Mouse (Mus musculus) T-cell, adult 2 months (primary cell): Measurements from ENCODE around the gene Dio2.
A peak's percentile ranks its signal among the peaks of the same experiment; 100 is the strongest.

Experiments used
- DNase-seq: peaks from one replicate; pipeline ENCODE4 v3.0.0; 2022; ENCODE audit warnings: low spot score

The Dio2 gene

DNA sequence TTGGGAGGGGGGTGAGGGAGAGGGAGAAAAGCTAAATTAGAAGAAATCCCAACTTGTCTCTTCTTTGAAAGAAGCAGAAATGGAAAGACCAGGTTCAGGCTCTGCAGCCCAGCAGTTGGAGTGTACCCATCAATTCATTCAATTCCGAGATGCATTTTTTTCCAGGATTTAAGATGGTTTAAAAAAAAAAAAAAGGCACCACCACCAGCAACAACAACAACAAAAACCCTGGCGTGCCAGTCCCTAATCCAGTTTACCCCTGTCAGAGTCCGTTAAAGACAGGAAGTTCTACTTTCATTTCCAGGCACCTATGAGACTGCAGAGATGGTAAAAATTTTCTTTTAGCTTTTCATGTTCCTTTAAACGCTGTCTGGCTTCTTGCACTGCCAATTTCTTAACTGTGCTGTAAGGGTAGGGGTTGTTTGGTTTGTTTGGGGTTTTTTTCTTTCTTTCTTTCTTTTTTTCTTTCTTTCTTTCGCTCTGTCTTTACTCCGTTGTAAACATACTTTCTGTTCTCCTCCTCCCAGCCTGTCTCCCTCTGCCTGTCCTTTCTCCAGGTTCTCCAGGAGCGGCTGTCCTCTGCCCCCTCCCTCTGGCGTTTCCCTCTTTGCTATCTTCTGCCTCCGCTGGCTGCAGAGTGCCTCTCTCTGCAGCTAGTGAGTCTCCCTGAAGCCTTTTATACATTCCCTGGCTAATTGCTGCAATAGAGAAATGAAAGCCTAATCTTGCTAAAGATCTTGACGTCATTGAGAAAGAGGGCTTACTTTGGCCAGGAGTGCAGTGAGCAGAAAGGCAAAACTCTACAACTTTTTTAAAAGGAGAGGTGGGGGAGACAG, at the start of gene Dio2:
Gene Dio2, minus strand, starts transcription at position 51 of the 836 bp plus-strand sequence.
- DNase-seq: no peak

DNA sequence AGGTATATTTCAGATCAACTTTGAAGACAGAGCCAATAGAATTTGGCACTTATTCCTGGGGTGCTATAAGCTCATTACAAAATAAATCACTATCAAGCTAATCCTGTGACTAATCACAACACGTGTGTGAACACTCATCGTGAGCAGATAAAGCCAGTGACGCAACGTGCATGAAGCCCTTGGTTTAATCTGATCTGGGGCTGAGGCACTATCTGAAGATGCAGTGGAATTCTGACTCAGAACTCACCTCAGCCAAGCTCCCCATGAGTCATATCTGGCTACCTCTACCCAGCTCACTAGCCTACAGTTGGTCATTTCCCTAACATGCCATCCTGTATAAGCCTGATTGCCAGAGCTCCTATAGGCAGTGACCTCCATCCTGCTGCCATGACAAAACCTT, 43.2 kb upstream of the Dio2 start:
- no peak for DNase-seq

DNA sequence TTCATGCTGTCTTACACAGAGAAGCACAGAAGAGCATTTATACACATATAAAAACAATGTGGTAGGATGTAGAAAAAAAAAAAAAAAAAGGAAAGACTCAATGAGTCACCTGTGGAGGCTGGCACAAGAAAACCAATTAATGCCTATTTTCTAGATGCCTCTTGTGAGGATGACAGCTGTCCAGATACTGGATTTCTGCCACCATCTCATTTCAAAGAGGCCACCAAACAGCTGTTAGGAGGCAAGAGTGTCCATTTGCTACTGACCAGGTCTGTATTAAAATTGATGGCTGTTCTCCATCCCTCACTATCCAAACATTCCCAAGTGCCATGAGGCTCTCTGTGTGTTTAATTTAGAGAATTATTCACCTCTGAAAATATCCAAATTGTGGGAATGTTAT, 6.5 kb upstream of the Dio2 start:
- DNase-seq: no peak

DNA sequence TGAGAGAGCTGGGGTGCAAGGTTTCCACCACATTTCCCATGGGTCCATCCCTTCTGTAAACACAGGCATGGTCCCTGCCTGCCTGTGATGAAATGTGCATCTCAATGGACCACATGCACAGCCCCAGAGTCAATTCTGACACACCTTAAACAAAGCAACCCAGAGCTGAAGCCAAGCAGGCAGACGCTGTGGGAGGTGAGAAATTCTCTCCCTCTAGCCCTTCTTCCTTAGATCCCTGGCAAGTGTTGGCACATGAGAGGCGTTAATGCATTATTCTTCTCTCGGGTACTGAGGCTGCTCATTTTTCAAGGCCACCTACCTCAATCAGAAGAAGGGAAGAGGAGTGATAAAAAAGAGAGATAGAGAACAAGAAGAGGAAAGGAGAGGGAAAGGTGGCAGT, 5.4 kb upstream of the Dio2 start:
- no peak for DNase-seq

DNA sequence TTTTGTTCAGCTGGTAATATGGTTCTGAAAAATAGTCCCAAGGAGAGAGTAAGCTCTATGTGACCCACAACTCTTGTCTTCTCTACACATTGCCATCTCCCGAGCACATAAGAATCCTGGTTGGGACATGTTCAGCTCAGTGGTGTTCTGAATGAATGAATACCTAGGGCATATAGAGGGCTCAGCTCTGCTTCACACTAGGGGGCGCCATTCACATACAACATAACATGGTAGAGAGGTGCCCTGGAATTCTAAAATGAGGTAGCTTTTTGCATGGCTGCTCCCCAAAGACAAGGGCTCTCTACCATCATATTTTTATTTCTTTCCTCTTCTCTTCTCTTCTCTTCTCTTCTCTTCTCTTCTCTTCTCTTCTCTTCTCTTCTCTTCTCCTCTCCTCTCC, 2.2 kb upstream of the Dio2 start:
- DNase-seq: no peak

DNA sequence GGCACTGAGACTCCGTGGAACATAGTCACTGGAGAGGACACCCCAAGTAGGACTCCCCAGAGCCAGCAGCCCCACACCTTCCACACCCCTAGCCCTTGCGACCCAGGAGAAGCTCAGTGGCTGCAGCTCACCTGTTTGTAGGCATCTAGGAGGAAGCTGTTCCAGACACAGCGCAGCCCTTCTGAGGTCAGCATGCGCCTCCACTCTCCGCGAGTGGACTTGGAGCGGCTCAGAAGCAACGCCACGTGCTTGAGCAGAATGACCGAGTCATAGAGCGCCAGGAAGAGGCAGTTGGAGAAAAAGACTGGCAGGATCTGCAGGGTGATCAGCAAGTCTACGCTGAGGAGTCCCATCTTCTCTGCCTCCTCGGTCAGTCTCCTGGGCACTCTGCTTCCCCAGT, 306 bp downstream of the Dio2 start:
- no peak for DNase-seq

DNA sequence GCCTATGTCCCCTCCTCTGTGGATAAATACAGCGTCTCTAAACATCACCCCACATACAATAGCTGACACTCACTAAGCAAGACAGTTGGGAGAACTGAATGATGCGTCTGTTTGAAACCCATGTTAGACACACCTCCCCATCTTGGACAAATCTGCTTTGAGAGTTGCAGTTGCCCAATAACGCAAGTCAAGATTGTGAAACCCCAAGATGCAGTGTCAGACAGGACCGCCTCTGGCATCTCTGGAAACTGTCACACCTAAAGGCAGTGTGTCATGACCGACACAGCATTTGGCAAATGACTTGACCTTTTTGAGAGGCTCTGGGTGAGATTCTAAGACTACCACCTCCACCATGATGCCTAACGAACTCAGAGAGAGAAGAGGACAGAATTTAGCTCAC, 2.8 kb downstream of the Dio2 start:
- no peak for DNase-seq

DNA sequence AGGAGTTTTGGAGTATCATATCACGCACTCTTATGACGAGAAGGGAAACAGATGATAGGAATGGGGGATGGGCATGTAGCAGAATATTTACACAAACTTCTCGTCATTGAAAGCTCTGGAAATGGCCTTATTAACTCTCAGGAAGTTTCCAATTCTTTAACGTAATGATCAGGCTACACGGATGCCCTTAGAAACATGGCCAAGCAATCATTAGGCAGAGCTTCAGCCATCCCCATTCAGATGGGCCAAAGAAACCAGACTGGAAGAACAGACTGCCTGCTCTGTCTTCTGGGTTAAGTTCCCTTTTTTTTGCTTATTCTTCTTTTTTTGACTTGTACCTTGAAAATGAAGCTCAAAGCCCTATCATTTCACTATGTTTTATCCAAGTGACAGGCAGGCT, 3.7 kb downstream of the Dio2 start:
- DNase-seq: no peak

DNA sequence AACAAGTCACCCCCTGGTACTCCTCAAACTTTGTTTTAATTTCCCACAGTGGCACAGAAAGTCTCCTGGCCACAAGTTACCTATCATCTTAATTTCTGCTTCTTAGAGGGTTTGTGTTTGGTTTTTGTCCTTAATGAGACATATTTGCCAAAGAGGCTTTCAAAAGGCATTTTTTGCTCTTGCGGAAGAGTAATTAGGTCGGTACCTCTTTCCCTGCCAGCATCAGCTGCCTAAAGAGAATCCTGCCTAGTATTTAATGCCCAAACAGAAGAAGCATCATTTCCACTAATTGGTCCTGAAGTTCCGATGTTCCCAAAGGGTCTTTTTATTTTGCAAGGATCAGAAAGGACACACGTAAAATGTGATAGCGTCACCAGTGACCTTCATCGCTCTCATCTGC, 4.5 kb downstream of the Dio2 start:
- no peak for DNase-seq

DNA sequence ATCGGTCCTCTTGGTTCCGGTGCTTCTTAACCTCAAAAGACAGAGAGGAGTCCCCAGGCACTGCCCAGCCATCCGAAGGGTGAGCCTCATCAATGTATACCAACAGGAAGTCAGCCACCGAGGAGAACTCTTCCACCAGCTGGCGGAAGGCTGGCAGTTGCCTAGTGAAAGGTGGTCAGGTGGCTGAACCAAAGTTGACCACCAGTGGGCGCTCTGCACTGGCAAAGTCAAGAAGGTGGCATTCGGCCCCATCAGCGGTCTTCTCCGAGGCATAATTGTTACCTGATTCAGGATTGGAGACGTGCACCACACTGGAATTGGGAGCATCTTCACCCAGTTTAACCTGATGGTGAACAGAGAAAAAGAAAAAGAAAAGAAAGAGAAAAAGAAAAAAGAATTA, 8.6 kb downstream of the Dio2 start:
- peak; percentile 33 for DNase-seq

DNA sequence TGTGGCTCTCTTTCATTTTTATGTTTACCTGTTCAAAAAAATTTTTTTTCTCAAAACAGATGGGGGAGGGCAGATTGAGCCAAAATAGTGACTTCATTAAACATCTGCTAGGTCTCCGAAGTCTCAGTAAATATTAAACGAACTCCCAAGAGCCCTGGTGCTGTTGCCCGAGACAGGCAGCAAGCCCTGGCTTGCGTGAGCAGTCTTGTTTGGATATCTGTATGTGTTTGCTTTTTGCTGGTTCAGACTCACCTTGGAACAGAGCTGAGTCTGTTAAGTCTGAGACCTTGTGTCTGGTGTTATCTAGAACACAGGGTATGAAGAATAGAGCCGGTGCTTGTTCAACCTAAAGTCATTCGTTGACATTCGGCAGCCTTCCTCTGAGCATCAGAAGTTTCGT, 13.1 kb downstream of the Dio2 start:
- DNase-seq: no peak

DNA sequence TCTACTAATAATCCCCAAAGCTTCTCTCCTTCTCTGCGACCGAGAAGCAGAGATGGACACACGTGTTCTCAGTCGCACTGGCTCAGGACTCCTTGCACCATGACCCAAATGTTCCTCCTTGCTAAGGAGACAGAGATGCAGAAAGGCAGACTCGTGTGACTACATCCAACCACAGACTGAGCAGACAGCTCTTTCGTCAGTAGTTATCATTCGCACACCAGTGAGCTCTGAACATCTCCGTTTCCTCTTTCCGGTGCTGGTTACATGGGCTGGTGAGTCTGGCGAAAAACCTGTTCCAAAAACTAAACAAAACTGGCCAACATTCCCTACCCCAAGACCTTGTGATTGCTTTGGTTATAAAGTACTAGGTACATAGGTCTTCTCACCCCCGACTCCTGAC, 13.6 kb downstream of the Dio2 start:
- no peak for DNase-seq

DNA sequence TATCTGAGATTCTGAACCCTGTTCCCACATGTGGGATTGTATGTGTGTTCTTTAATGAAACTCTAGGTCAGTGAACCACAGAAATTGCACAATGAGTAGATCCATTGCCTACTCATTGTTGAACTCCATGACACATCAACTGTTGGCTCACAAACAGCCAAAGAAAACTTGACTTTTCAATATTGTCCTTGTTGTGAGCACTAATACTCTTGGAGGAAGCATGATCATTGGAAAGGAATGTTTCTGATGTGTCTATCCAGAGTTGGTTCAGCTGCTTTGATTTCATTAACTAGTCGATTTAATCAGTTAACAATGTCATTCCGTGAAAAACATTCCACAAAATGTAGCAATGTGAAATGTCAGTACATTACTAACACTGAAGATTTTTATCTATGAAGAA, 44.1 kb downstream of the Dio2 start:
- no peak for DNase-seq
